Comparison of ENCODE assay signal across 22 mouse cellular contexts in genomic region chr17:46600569-46600968, GRCm38 (mm10). TPM values are rescaled to one million over a fixed set of nuclear protein-coding genes. Genes with fewer than 3 reads are reported as not detected.
DNase-seq lines count a peak whose midpoint lies in the region; ATAC-seq and TF ChIP-seq lines count a peak whose summit lies in the region.
"Had no signal": no experiment of that assay in that cellular context is flagged by ENCODE, and none has a peak within 500 bp of the region (broad histone marks: within the 10 kb centered on the region; RNA-seq: fewer than 3 reads in every experiment).

No protein-coding gene starts in this region.

- H3K79me2 ChIP-seq in CH12.LX (replicated peaks; ENCODE audit: control insufficient read depth, extremely low read depth, insufficient read depth, poor library complexity, severe bottlenecking): no peaks in the 10 kb centered on the region

- H3K4me3 ChIP-seq in left cerebral cortex, adult 2 months: no peak overlapping the region
- no peak overlapping the region for H3K4me3 ChIP-seq in CH12.LX (replicated peaks in 1 of 3; ENCODE audit: low read depth in 2 of 3, low read length in 2 of 3, poor library complexity in 1 of 3)
- H3K4me3 ChIP-seq: forebrain, embryonic 13.5 days; hindbrain, embryonic 15.5 days; liver, embryonic 15.5 days; midbrain, embryonic 12.5 days; myocyte; neural tube, embryonic 15.5 days had no signal

- intact Hi-C loops in left cerebral cortex, adult 2 months (cut with DNase I): no loop called here
- intact Hi-C loops in left cerebral cortex, postnatal 14 days (cut with DNase I): no loop called here

- dilution Hi-C loops in CH12.LX (cut with MboI; ENCODE audit: extremely low pct_ligation_motif_present, extremely low pct_unique_long_range_greater_than_20kb, low sequenced_read_pairs): no loop called here

- in situ Hi-C loops in CH12.LX (cut with MboI; ENCODE audit: low pct_ligation_motif_present, low pct_unique_long_range_greater_than_20kb, low sequenced_read_pairs): no loop called here

- TF ChIP-seq RAD21 in CH12.LX (IDR thresholded peaks at IDR 0.05; ENCODE audit: low read depth, low read length): peak; percentile 67

- no peak overlapping the region for H3K9ac ChIP-seq in CH12.LX (ENCODE audit: insufficient read depth, low read depth)
- H3K9ac ChIP-seq: forebrain, embryonic 13.5 days; hindbrain, embryonic 15.5 days; liver, embryonic 15.5 days; midbrain, embryonic 12.5 days; neural tube, embryonic 15.5 days had no signal

- no peaks in the 10 kb centered on the region for H3K36me3 ChIP-seq in CH12.LX (replicated peaks in 1 of 2; ENCODE audit: control insufficient read depth in 1 of 2, insufficient read depth in 1 of 2, low read length in 1 of 2)
- H3K36me3 ChIP-seq: hindbrain, embryonic 15.5 days; liver, embryonic 15.5 days; neural tube, embryonic 15.5 days had no signal

- H3K4me2 ChIP-seq in CH12.LX (ENCODE audit: insufficient read depth, low read depth, poor library complexity, severe bottlenecking): no peak overlapping the region
- H3K4me2 ChIP-seq: forebrain, embryonic 13.5 days; heart, embryonic 11.5 days; hindbrain, embryonic 15.5 days; liver, embryonic 15.5 days; midbrain, embryonic 12.5 days; neural tube, embryonic 15.5 days had no signal

- peak; percentile 55; the same call in 1 of the 2 replicates for ATAC-seq in megakaryocyte progenitor cell, adult 5-6 weeks (replicated peaks; ENCODE audit: poor library complexity)
- ATAC-seq: forebrain, embryonic 13.5 days had no signal

- DNase-seq in left cerebral cortex, adult 2 months (ENCODE audit: extremely low spot score in 1 of 2, low spot score in 2 of 2): no peak
- no peak for DNase-seq in left cerebral cortex, postnatal 14 days (ENCODE audit: low spot score in 2 of 2)
- peak; percentile 34 for DNase-seq in CH12.LX (ENCODE audit: extremely low read depth)
- peak; percentile 71 for DNase-seq in ES-CJ7 (ENCODE audit: low read depth, low spot score)
- no peak for DNase-seq in c-Kit-positive CD71-positive TER-119-positive erythroid progenitor cells, embryonic 14.5 days (ENCODE audit: low spot score)
- no peak for DNase-seq in thymus, postnatal 0 days (ENCODE audit: low spot score)
- DNase-seq: adrenal gland, adult 8-10 months; cerebellum, adult 11 months; cerebellum, postnatal 25 days; gastrocnemius, postnatal 36 days; heart, postnatal 14 days; kidney, adult 9 months; layer of hippocampus, postnatal 36 days; lung, postnatal 4 days had no signal

- no peaks in the 10 kb centered on the region for H3K27me3 ChIP-seq in CH12.LX (replicated peaks)
- H3K27me3 ChIP-seq: forebrain, embryonic 13.5 days; hindbrain, embryonic 15.5 days; liver, embryonic 15.5 days; midbrain, embryonic 12.5 days; neural tube, embryonic 15.5 days had no signal

- no peaks in the 10 kb centered on the region for H3K9me3 ChIP-seq in CH12.LX (replicated peaks; ENCODE audit: low read length)
- H3K9me3 ChIP-seq: forebrain, embryonic 13.5 days; hindbrain, embryonic 15.5 days; liver, embryonic 15.5 days; midbrain, embryonic 12.5 days; neural tube, embryonic 15.5 days had no signal

- no peak for TF ChIP-seq POLR2A in CH12.LX (IDR thresholded peaks at IDR 0.05; ENCODE audit: low read depth, low read length)

- no peak overlapping the region for H3K27ac ChIP-seq in left cerebral cortex, adult 2 months
- H3K27ac ChIP-seq in CH12.LX (ENCODE audit: insufficient read depth, low read depth): no peak overlapping the region
- H3K27ac ChIP-seq: forebrain, embryonic 13.5 days; hindbrain, embryonic 15.5 days; liver, embryonic 15.5 days; midbrain, embryonic 12.5 days; neural tube, embryonic 15.5 days had no signal

- peak; percentile 11 for TF ChIP-seq CTCF in left cerebral cortex, adult 2 months (IDR thresholded peaks at IDR 0.05)
- TF ChIP-seq CTCF in CH12.LX (conservative IDR thresholded peaks at IDR 0.05 in 1 of 2, IDR thresholded peaks at IDR 0.05 in 1 of 2; ENCODE audit: low read depth in 2 of 2, low read length in 2 of 2): peak in 1 of 2 experiments; percentile 64; a peak in 2 of 4 replicates

- no peaks in the 10 kb centered on the region for H3K4me1 ChIP-seq in CH12.LX (ENCODE audit: control insufficient read depth in 1 of 2, insufficient read depth in 2 of 2)

- TF ChIP-seq EP300 in CH12.LX (IDR thresholded peaks at IDR 0.05; ENCODE audit: low read length): no peak

TF ChIP-seq in CH12.LX, 34 proteins besides CTCF, POLR2A, EP300 and RAD21:
- no peak for TF ChIP-seq NRF1 (IDR thresholded peaks at IDR 0.05; ENCODE audit: low read depth, low read length)
- TF ChIP-seq CHD1 (IDR thresholded peaks at IDR 0.05; ENCODE audit: low read depth, low read length): no peak
- no peak for TF ChIP-seq ZKSCAN1 (IDR thresholded peaks at IDR 0.05; ENCODE audit: borderline replicate concordance, low read depth, low read length)
- no peak for TF ChIP-seq E2F4 (IDR thresholded peaks at IDR 0.05; ENCODE audit: insufficient replicate concordance, low read depth, low read length)
- TF ChIP-seq MAZ (IDR thresholded peaks at IDR 0.05; ENCODE audit: low read depth, low read length): no peak
- TF ChIP-seq MXI1 (IDR thresholded peaks at IDR 0.05; ENCODE audit: low read depth, low read length): no peak
- peak; percentile 60 for TF ChIP-seq SMC3 (IDR thresholded peaks at IDR 0.05; ENCODE audit: low read depth, low read length)
- no peak for TF ChIP-seq ZC3H11A (IDR thresholded peaks at IDR 0.05; ENCODE audit: low read depth, low read length)

RNA-seq across cellular contexts. Expression of gene Ptk7, which starts 28.7 kb away (rescaled TPM):
- 1 to 10 TPM; 8.3 to 9.4 TPM for total RNA-seq in left cerebral cortex, adult 2 months (2021)
- total RNA-seq in left cerebral cortex, postnatal 14 days (2021): 10 to 100 TPM; 13.8 to 13.9 TPM
- total RNA-seq in CH12.LX (2012; rRNA removed): 2.9 and 4.8 TPM in 2 replicates
- total RNA-seq in CH12.LX (2014; rRNA removed): 0.11 and 0.14 TPM in 2 replicates
- 0.20 and 0.29 TPM in 2 replicates for polyA plus RNA-seq in CH12.LX (2012; ENCODE audit: insufficient read length, low read depth)
- total RNA-seq in megakaryocyte progenitor cell, adult 5-6 weeks (2015): 1.4 and 2.0 TPM in 2 replicates
- 3.0 and 3.6 TPM in 2 replicates for total RNA-seq in megakaryocyte progenitor cell, adult 5-6 weeks (2017)
- polyA plus RNA-seq in thymus, postnatal 0 days (2015; fragmentation: Nextera tagmentation; extraction: Ambion mirVana): 24.7 and 25.1 TPM in 2 replicates

RNA-seq across cellular contexts. Expression of gene Srf, which starts 44.6 kb away (rescaled TPM):
- total RNA-seq in left cerebral cortex, adult 2 months (2021): 10 to 100 TPM; 57.0 to 74.2 TPM
- 10 to 100 TPM; 52.0 to 65.9 TPM for total RNA-seq in left cerebral cortex, postnatal 14 days (2021)
- 38.2 and 48.1 TPM in 2 replicates for total RNA-seq in CH12.LX (2012; rRNA removed)
- 40.8 and 54.5 TPM in 2 replicates for total RNA-seq in CH12.LX (2014; rRNA removed)
- polyA plus RNA-seq in CH12.LX (2012; ENCODE audit: insufficient read length, low read depth): 60.1 and 81.6 TPM in 2 replicates
- total RNA-seq in megakaryocyte progenitor cell, adult 5-6 weeks (2015): 36.5 and 43.5 TPM in 2 replicates
- total RNA-seq in megakaryocyte progenitor cell, adult 5-6 weeks (2017): 40.0 and 47.5 TPM in 2 replicates
- 5.0 and 7.5 TPM in 2 replicates for polyA plus RNA-seq in thymus, postnatal 0 days (2015; fragmentation: Nextera tagmentation; extraction: Ambion mirVana)

RNA-seq across cellular contexts. Expression of gene Klc4, which starts 45.3 kb away (rescaled TPM):
- total RNA-seq in left cerebral cortex, adult 2 months (2021): 10 to 100 TPM; 21.9 to 24.4 TPM
- 10 to 100 TPM; 15.8 to 16.5 TPM for total RNA-seq in left cerebral cortex, postnatal 14 days (2021)
- total RNA-seq in CH12.LX (2012; rRNA removed) (7.8 and 10.7 TPM in 2 replicates), CH12.LX (2014; rRNA removed) (6.6 and 8.3 TPM in 2 replicates)
- 6.7 and 7.8 TPM in 2 replicates for polyA plus RNA-seq in CH12.LX (2012; ENCODE audit: insufficient read length, low read depth)
- 1.9 and 2.9 TPM in 2 replicates for total RNA-seq in megakaryocyte progenitor cell, adult 5-6 weeks (2015)
- total RNA-seq in megakaryocyte progenitor cell, adult 5-6 weeks (2017): 7.5 and 9.5 TPM in 2 replicates
- polyA plus RNA-seq in thymus, postnatal 0 days (2015; fragmentation: Nextera tagmentation; extraction: Ambion mirVana): 17.7 and 18.4 TPM in 2 replicates

RNA-seq across cellular contexts. Expression of gene Mrpl2, which starts 45.5 kb away (rescaled TPM):
- total RNA-seq in left cerebral cortex, adult 2 months (2021): 10 to 100 TPM; 49.1 to 53.2 TPM
- total RNA-seq in left cerebral cortex, postnatal 14 days (2021): 10 to 100 TPM; 45.6 to 54.2 TPM
- total RNA-seq in CH12.LX (2012; rRNA removed) (235 and 238 TPM in 2 replicates), CH12.LX (2014; rRNA removed) (128 and 130 TPM in 2 replicates)
- polyA plus RNA-seq in CH12.LX (2012; ENCODE audit: insufficient read length, low read depth): 158 and 201 TPM in 2 replicates
- total RNA-seq in megakaryocyte progenitor cell, adult 5-6 weeks (2015): 80.1 and 101 TPM in 2 replicates
- 75.5 and 84.7 TPM in 2 replicates for total RNA-seq in megakaryocyte progenitor cell, adult 5-6 weeks (2017)
- 110 and 113 TPM in 2 replicates for polyA plus RNA-seq in thymus, postnatal 0 days (2015; fragmentation: Nextera tagmentation; extraction: Ambion mirVana)

RNA-seq across cellular contexts. Expression of gene Cul7, which starts 49.6 kb away (rescaled TPM):
- 10 to 100 TPM; 25.9 to 30.0 TPM for total RNA-seq in left cerebral cortex, adult 2 months (2021)
- 10 to 100 TPM; 30.2 to 33.4 TPM for total RNA-seq in left cerebral cortex, postnatal 14 days (2021)
- 76.0 and 82.5 TPM in 2 replicates for total RNA-seq in CH12.LX (2012; rRNA removed)
- total RNA-seq in CH12.LX (2014; rRNA removed): 33.3 and 37.7 TPM in 2 replicates
- 65.9 and 68.1 TPM in 2 replicates for polyA plus RNA-seq in CH12.LX (2012; ENCODE audit: insufficient read length, low read depth)
- 7.3 and 7.6 TPM in 2 replicates for total RNA-seq in megakaryocyte progenitor cell, adult 5-6 weeks (2015)
- 9.1 and 14.3 TPM in 2 replicates for total RNA-seq in megakaryocyte progenitor cell, adult 5-6 weeks (2017)
- 14.0 and 16.0 TPM in 2 replicates for polyA plus RNA-seq in thymus, postnatal 0 days (2015; fragmentation: Nextera tagmentation; extraction: Ambion mirVana)

Comparison
In these comparisons a context has a peak if more than half of its experiments do, and no peak if none do; other contexts are left out.
1. DNase-seq: peak in CH12.LX (single experiment) and ES-CJ7 (single experiment); none in left cerebral cortex, adult 2 months (0 of 2), left cerebral cortex, postnatal 14 days (0 of 2), c-Kit-positive CD71-positive TER-119-positive erythroid progenitor cells, embryonic 14.5 days (single experiment) and thymus, postnatal 0 days (single experiment).